10 mouse cellular contexts compared by ENCODE assay signal in genomic region chr3:153849368-153850015, GRCm38 (mm10). TPM values are rescaled to one million over a fixed set of nuclear protein-coding genes. Genes with fewer than 3 reads are reported as not detected.
DNase-seq lines count a peak whose midpoint lies in the region; ATAC-seq and TF ChIP-seq lines count a peak whose summit lies in the region.
"Had no signal": no experiment of that assay in that cellular context is flagged by ENCODE, and none has a peak within 500 bp of the region (broad histone marks: within the 10 kb centered on the region; RNA-seq: fewer than 3 reads in every experiment).

No protein-coding gene starts in this region.

- H3K4me2 ChIP-seq in intestine, embryonic 14.5 days (ENCODE audit: low read length) = peak overlapping the region; percentile 26
- peak overlapping the region; percentile 70 for H3K4me2 ChIP-seq in liver, embryonic 13.5 days
- H3K4me2 ChIP-seq in forebrain, embryonic 13.5 days = no peak overlapping the region
- no peak overlapping the region for H3K4me2 ChIP-seq in midbrain, embryonic 13.5 days (replicated peaks)

- no peak overlapping the region for H3K27ac ChIP-seq in intestine, embryonic 14.5 days (ENCODE audit: low read depth)
- peak overlapping the region; percentile 87 for H3K27ac ChIP-seq in liver, embryonic 13.5 days
- no peak overlapping the region for H3K27ac ChIP-seq in forebrain, embryonic 13.5 days
- no peak overlapping the region for H3K27ac ChIP-seq in cerebellum, adult 2 months (ENCODE audit: insufficient read depth, low read length)
- no peak overlapping the region for H3K27ac ChIP-seq in midbrain, embryonic 13.5 days

- no peaks in the 10 kb centered on the region for H3K27me3 ChIP-seq in intestine, embryonic 14.5 days (replicated peaks; ENCODE audit: control insufficient read depth, insufficient read depth, low read length)
- no peaks in the 10 kb centered on the region for H3K27me3 ChIP-seq in liver, embryonic 13.5 days
- no peaks in the 10 kb centered on the region for H3K27me3 ChIP-seq in forebrain, embryonic 13.5 days
- no peaks in the 10 kb centered on the region; the same call in 1 of the 2 replicates for H3K27me3 ChIP-seq in cerebellum, adult 2 months (ENCODE audit: control insufficient read depth, insufficient read depth, low read length)
- no peaks in the 10 kb centered on the region for H3K27me3 ChIP-seq in midbrain, embryonic 13.5 days

- H3K4me3 ChIP-seq in intestine, embryonic 14.5 days (ENCODE audit: low read depth, low read length) = no peak overlapping the region
- H3K4me3 ChIP-seq in liver, embryonic 13.5 days (replicated peaks) = peak overlapping the region; percentile 49
- no peak overlapping the region for H3K4me3 ChIP-seq in forebrain, embryonic 13.5 days
- H3K4me3 ChIP-seq in cerebellum, adult 2 months (replicated peaks; ENCODE audit: insufficient read depth, low read depth, low read length) = no peak overlapping the region
- no peak overlapping the region for H3K4me3 ChIP-seq in midbrain, embryonic 13.5 days (replicated peaks)
- H3K4me3 ChIP-seq: myocyte had no signal

- no peak overlapping the region for H3K9ac ChIP-seq in intestine, embryonic 14.5 days (ENCODE audit: low read length)
- H3K9ac ChIP-seq in liver, embryonic 13.5 days = peak overlapping the region; percentile 65
- H3K9ac ChIP-seq in forebrain, embryonic 13.5 days = no peak overlapping the region
- H3K9ac ChIP-seq in midbrain, embryonic 13.5 days (replicated peaks) = no peak overlapping the region

- no peaks in the 10 kb centered on the region for H3K4me1 ChIP-seq in intestine, embryonic 14.5 days (replicated peaks; ENCODE audit: control insufficient read depth, insufficient read depth, low read length)
- peaks cover 83% of the 10 kb centered on the region for H3K4me1 ChIP-seq in liver, embryonic 13.5 days (replicated peaks)
- no peaks in the 10 kb centered on the region; the same call in 1 of the 2 replicates for H3K4me1 ChIP-seq in forebrain, embryonic 13.5 days
- H3K4me1 ChIP-seq in cerebellum, adult 2 months (ENCODE audit: control insufficient read depth, insufficient read depth, low read length) = no peaks in the 10 kb centered on the region
- H3K4me1 ChIP-seq in midbrain, embryonic 13.5 days (replicated peaks) = no peaks in the 10 kb centered on the region

- ATAC-seq in intestine, embryonic 14.5 days (replicated peaks; ENCODE audit: low FRiP score, low TSS enrichment, low read depth) = peak; percentile 81
- peak; percentile 66 for ATAC-seq in liver, embryonic 13.5 days (ENCODE audit: low read depth)
- no peak for ATAC-seq in forebrain, embryonic 13.5 days
- no peak for ATAC-seq in midbrain, embryonic 13.5 days

- no peaks in the 10 kb centered on the region for H3K36me3 ChIP-seq in intestine, embryonic 14.5 days (ENCODE audit: control insufficient read depth, insufficient read depth, low read length)
- H3K36me3 ChIP-seq in liver, embryonic 13.5 days = no peaks in the 10 kb centered on the region
- H3K36me3 ChIP-seq in forebrain, embryonic 13.5 days (ENCODE audit: poor library complexity, severe bottlenecking) = no peaks in the 10 kb centered on the region
- H3K36me3 ChIP-seq in midbrain, embryonic 13.5 days = no peaks in the 10 kb centered on the region

- WGBS in intestine, embryonic 14.5 days = 9% methylated on average over 5 of the region's 5 CpGs
- 0% methylated on average over 5 of the region's 5 CpGs for WGBS in liver, embryonic 13.5 days (ENCODE audit: insufficient replicate concordance)
- 14% methylated on average over 5 of the region's 5 CpGs for WGBS in forebrain, embryonic 13.5 days
- WGBS in cerebellum, adult 2 months = 11% methylated on average over 5 of the region's 5 CpGs
- WGBS in midbrain, embryonic 13.5 days = 12% methylated on average over 5 of the region's 5 CpGs

- no peak for TF ChIP-seq POLR2A in cerebellum, adult 2 months (IDR thresholded peaks at IDR 0.05; ENCODE audit: borderline replicate concordance, insufficient read depth, low read length)

- no peak for TF ChIP-seq CTCF in cerebellum, adult 2 months (IDR thresholded peaks at IDR 0.05; ENCODE audit: borderline replicate concordance, insufficient read depth, low read depth, low read length)

- DNase-seq in A20 (ENCODE audit: low read depth, low spot score) = peak; percentile 37
- DNase-seq in adrenal gland, postnatal 10 days = peak; percentile 36
- DNase-seq in intestine, embryonic 14.5 days (ENCODE audit: low spot score) = peak; percentile 58
- peak; percentile 71 for DNase-seq in liver, embryonic 13.5 days
- DNase-seq in spleen, postnatal 4 days (ENCODE audit: low spot score in 2 of 2) = peak; percentile 74 to 80
- DNase-seq in cerebellum, adult 2 months = no peak

- no peaks in the 10 kb centered on the region for H3K9me3 ChIP-seq in intestine, embryonic 14.5 days (ENCODE audit: control insufficient read depth, low read length)
- H3K9me3 ChIP-seq in liver, embryonic 13.5 days (replicated peaks) = no peaks in the 10 kb centered on the region
- H3K9me3 ChIP-seq in forebrain, embryonic 13.5 days (replicated peaks) = no peaks in the 10 kb centered on the region
- no peaks in the 10 kb centered on the region for H3K9me3 ChIP-seq in midbrain, embryonic 13.5 days

RNA-seq across cellular contexts. Expression of gene Asb17, which starts 5.5 kb away (rescaled TPM):
- total RNA-seq in adrenal gland, postnatal 10 days (2021) = not detected
- polyA plus RNA-seq in intestine, embryonic 14.5 days (2014; fragmentation: Nextera tagmentation; extraction: Ambion mirVana) = not detected in 2 replicates
- polyA plus RNA-seq in liver, embryonic 13.5 days (2015; fragmentation: Nextera tagmentation; extraction: Ambion mirVana) = 6.4 TPM in 2 replicates
- not detected in 2 replicates for polyA plus RNA-seq in forebrain, embryonic 13.5 days (2015; fragmentation: Nextera tagmentation; extraction: Ambion mirVana)
- polyA plus RNA-seq in cerebellum, adult 2 months (2012; rRNA removed) = not detected in 2 replicates
- 0.08 TPM in 1 of 2 replicates, not detected in the other for polyA plus RNA-seq in midbrain, embryonic 13.5 days (2015; fragmentation: Nextera tagmentation; extraction: Ambion mirVana)
- total RNA-seq: adrenal gland, adult 18-20 months had no signal
- polyA plus RNA-seq: myocyte had no signal

RNA-seq across cellular contexts. Expression of gene Msh4, which starts 56.4 kb away (rescaled TPM):
- under 1 TPM; 0.21 to 0.24 TPM for total RNA-seq in adrenal gland, postnatal 10 days (2021)
- 0.05 and 0.13 TPM in 2 replicates for polyA plus RNA-seq in intestine, embryonic 14.5 days (2014; fragmentation: Nextera tagmentation; extraction: Ambion mirVana)
- polyA plus RNA-seq in liver, embryonic 13.5 days (2015; fragmentation: Nextera tagmentation; extraction: Ambion mirVana) = 0.06 and 0.10 TPM in 2 replicates
- 0.13 and 0.14 TPM in 2 replicates for polyA plus RNA-seq in forebrain, embryonic 13.5 days (2015; fragmentation: Nextera tagmentation; extraction: Ambion mirVana)
- polyA plus RNA-seq in cerebellum, adult 2 months (2012; rRNA removed) = 0.10 and 0.11 TPM in 2 replicates
- polyA plus RNA-seq in midbrain, embryonic 13.5 days (2015; fragmentation: Nextera tagmentation; extraction: Ambion mirVana) = 0.13 and 0.14 TPM in 2 replicates
- total RNA-seq: adrenal gland, adult 18-20 months had no signal

Comparison
In these comparisons a context has a peak if more than half of its experiments do, and no peak if none do; other contexts are left out.
1. DNase-seq: peak in A20 (single experiment), adrenal gland, postnatal 10 days (single experiment), intestine, embryonic 14.5 days (single experiment), liver, embryonic 13.5 days (single experiment) and spleen, postnatal 4 days (2 of 2); none in cerebellum, adult 2 months (0 of 2).
2. ATAC-seq: peak in intestine, embryonic 14.5 days (single experiment) and liver, embryonic 13.5 days (single experiment); none in forebrain, embryonic 13.5 days (single experiment) and midbrain, embryonic 13.5 days (single experiment).
3. H3K4me2 ChIP-seq: peak in intestine, embryonic 14.5 days (single experiment) and liver, embryonic 13.5 days (single experiment); none in forebrain, embryonic 13.5 days (single experiment) and midbrain, embryonic 13.5 days (single experiment).